Mouse (Mus musculus) forebrain, embryonic 11.5 days (tissue): ENCODE measurements around the gene Kcnv2. TPM values are rescaled to one million over a fixed set of nuclear protein-coding genes. Genes with fewer than 3 reads are reported as not detected.

Source experiments
- ATAC-seq: fragments of 200-750 bp; cut with Nextera tagmentation; replicated peaks from 2 replicates; pipeline ENCODE4 v1.8.0; 2017; ENCODE audit warnings: moderate TSS enrichment; ENCODE audit not compliant: low FRiP score
- DNase-seq: peaks from one replicate; pipeline ENCODE4 v3.0.0-alpha.2; 2017; ENCODE audit warnings: low spot score
- H3K27ac ChIP-seq: fragments of 300-500 bp; sonication (generic); 2 replicates; pipeline ENCODE4 v1.5.1; 2014; ENCODE audit warnings: low read depth, low read length
- H3K27me3 ChIP-seq: fragments of 300-500 bp; sonication (generic); 2 replicates; pipeline ENCODE4 v1.6.1; 2014; ENCODE audit warnings: mild to moderate bottlenecking, low read length, mixed read lengths; ENCODE audit not compliant: control insufficient read depth, insufficient read depth
- H3K36me3 ChIP-seq: fragments of 300-500 bp; sonication (generic); 2 replicates; pipeline ENCODE4 v1.6.1; 2014; ENCODE audit warnings: mild to moderate bottlenecking, low read length, moderate library complexity, mixed read lengths; ENCODE audit not compliant: control insufficient read depth, insufficient read depth
- H3K4me1 ChIP-seq: fragments of 300-500 bp; sonication (generic); replicated peaks from 2 replicates; pipeline ENCODE4 v1.6.1; 2014; ENCODE audit warnings: low read length, mixed read lengths; ENCODE audit not compliant: control insufficient read depth, insufficient read depth
- H3K4me2 ChIP-seq: fragments of 300-500 bp; sonication (generic); 2 replicates; pipeline ENCODE4 v1.6.1; 2014; ENCODE audit warnings: low read depth, mild to moderate bottlenecking, low read length, moderate library complexity, mixed read lengths; ENCODE audit not compliant: severe bottlenecking
- H3K4me3 ChIP-seq: fragments of 300-500 bp; sonication (generic); 2 replicates; pipeline ENCODE4 v1.5.1; 2014; ENCODE audit warnings: low read depth, low read length
- H3K9ac ChIP-seq: fragments of 300-500 bp; sonication (generic); 2 replicates; pipeline ENCODE4 v1.6.1; 2014; ENCODE audit warnings: low read length
- H3K9me3 ChIP-seq: fragments of 300-500 bp; sonication (generic); 2 replicates; pipeline ENCODE4 v1.6.1; 2016; ENCODE audit warnings: low read length, mixed read lengths; ENCODE audit not compliant: control insufficient read depth
- WGBS: fragments of 180-500 bp; shearing (Covaris S2); extraction: QIAGEN DNeasy Blood & Tissue Kit; methylation state at CpG from one replicate; pipeline ENCODE4 v1.1.7; 2014; 5-methylcytosine and 5-hydroxymethylcytosine counted together
- polyA plus RNA-seq: library from polyadenylated mRNA; unstranded; fragments of >200 nt; fragmentation: Nextera tagmentation; extraction: Ambion mirVana; gene quantifications from 2 replicates; pipeline ENCODE4 v1.2.1, GENCODE M21; 2014

The Kcnv2 gene
- polyA plus RNA-seq, 1 experiment from 2014 or later = not detected

DNA sequence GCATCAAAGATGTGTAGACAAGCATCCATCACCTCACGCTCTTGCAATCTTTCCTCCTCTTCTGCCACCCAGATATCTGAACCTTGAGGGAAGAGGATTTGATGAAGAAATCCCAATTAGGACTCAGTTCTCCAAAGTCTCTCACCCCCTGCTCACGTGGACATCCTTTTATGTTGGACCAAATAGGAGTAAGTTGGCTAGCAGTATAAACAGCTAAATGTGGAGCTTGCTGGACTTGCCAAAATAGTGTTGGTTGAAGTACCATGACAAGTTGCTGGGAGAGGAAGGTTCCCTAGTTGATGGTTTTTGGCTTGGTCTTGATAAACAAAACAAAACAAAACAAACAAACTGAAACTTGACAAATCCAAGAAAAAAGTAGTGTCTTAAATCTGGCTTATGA is 47.8 kb downstream of the Kcnv2 start:
- Histone ChIP-seq H3K4me2 (no peak overlapping the region), H3K27me3 (no peaks in the 10 kb centered on the region), H3K4me1 (no peaks in the 10 kb centered on the region; the same call in 1 of the 2 replicates), H3K4me3 (no peak overlapping the region), H3K9me3 (no peaks in the 10 kb centered on the region), H3K36me3 (no peaks in the 10 kb centered on the region), H3K27ac (no peak overlapping the region), H3K9ac (no peak overlapping the region)
- DNase-seq (no peak), ATAC-seq (no peak)
- 91% methylated on average over 2 of the region's 2 CpGs for WGBS

GRCm38 (mm10) chr19:27370784-27371183 is 48.4 kb downstream of the Kcnv2 start:
- no peak for DNase-seq

GRCm38 (mm10) chr19:27379712-27380401 is 57.5 kb downstream of the Kcnv2 start:
- Histone ChIP-seq H3K36me3 (no peaks in the 10 kb centered on the region), H3K4me2 (no peak overlapping the region), H3K9me3 (no peaks in the 10 kb centered on the region), H3K4me3 (no peak overlapping the region), H3K27ac (no peak overlapping the region), H3K9ac (no peak overlapping the region), H3K27me3 (no peaks in the 10 kb centered on the region), H3K4me1 (no peaks in the 10 kb centered on the region)
- DNase-seq (no peak), ATAC-seq (no peak)
- WGBS = 83% methylated on average over 2 of the region's 2 CpGs

More at GRCm38 (mm10) chr19:27370784-27371183, 48.4 kb downstream of the Kcnv2 start:
- ATAC-seq = no peak
- H3K4me1 ChIP-seq = no peaks in the 10 kb centered on the region; the same call in 1 of the 2 replicates
- H3K27ac ChIP-seq = no peak overlapping the region
- H3K4me2 ChIP-seq = no peak overlapping the region
- no peak overlapping the region for H3K9ac ChIP-seq
- no peaks in the 10 kb centered on the region for H3K36me3 ChIP-seq
- WGBS = 95% methylated on average over 2 of the region's 2 CpGs
- no peaks in the 10 kb centered on the region for H3K27me3 ChIP-seq
- no peaks in the 10 kb centered on the region for H3K9me3 ChIP-seq
- H3K4me3 ChIP-seq = no peak overlapping the region

GRCm38 (mm10) chr19:27382131-27382530 is 59.7 kb downstream of the Kcnv2 start:
- H3K4me2 ChIP-seq = no peak overlapping the region
- H3K9me3 ChIP-seq = no peaks in the 10 kb centered on the region
- DNase-seq (no peak), ATAC-seq (no peak)
- H3K36me3 ChIP-seq = no peaks in the 10 kb centered on the region; the same call in 1 of the 2 replicates
- H3K4me1 ChIP-seq = no peaks in the 10 kb centered on the region
- no peaks in the 10 kb centered on the region for H3K27me3 ChIP-seq
- H3K27ac ChIP-seq = no peak overlapping the region
- WGBS = 95% methylated on average over 1 of the region's 1 CpGs
- no peak overlapping the region for H3K4me3 ChIP-seq
- no peak overlapping the region for H3K9ac ChIP-seq

GRCm38 (mm10) chr19:27383266-27383665 is 60.9 kb downstream of the Kcnv2 start:
- ATAC-seq = no peak

GRCm38 (mm10) chr19:27385304-27385703 is 62.9 kb downstream of the Kcnv2 start:
- H3K27ac ChIP-seq = no peak overlapping the region
- H3K9me3 ChIP-seq = no peaks in the 10 kb centered on the region
- H3K27me3 ChIP-seq = no peaks in the 10 kb centered on the region
- no peak overlapping the region for H3K9ac ChIP-seq
- no peaks in the 10 kb centered on the region for H3K4me1 ChIP-seq
- no peak overlapping the region for H3K4me2 ChIP-seq
- ATAC-seq = no peak
- no peak overlapping the region for H3K4me3 ChIP-seq
- DNase-seq = no peak
- H3K36me3 ChIP-seq = no peaks in the 10 kb centered on the region; the same call in 1 of the 2 replicates

More at GRCm38 (mm10) chr19:27383266-27383665, 60.9 kb downstream of the Kcnv2 start:
- Histone ChIP-seq H3K4me2 (no peak overlapping the region), H3K4me3 (no peak overlapping the region), H3K36me3 (no peaks in the 10 kb centered on the region; the same call in 1 of the 2 replicates), H3K9ac (no peak overlapping the region), H3K9me3 (no peaks in the 10 kb centered on the region), H3K4me1 (no peaks in the 10 kb centered on the region), H3K27me3 (no peaks in the 10 kb centered on the region), H3K27ac (no peak overlapping the region)
- no peak for DNase-seq
- 85% methylated on average over 5 of the region's 5 CpGs for WGBS

Other genes with a start within 250 kb of the Kcnv2 start
- 10.6 and 12.9 TPM in 2 replicates for gene Vldlr, start 106.1 kb upstream of the Kcnv2 start, polyA plus RNA-seq
- gene Pum3, start 107.2 kb downstream of the Kcnv2 start, polyA plus RNA-seq = 77.7 and 93.1 TPM in 2 replicates